Mouse (Mus musculus) activated CD4-positive, CD25-positive, alpha-beta regulatory T cell, adult 4 months (primary cell): ENCODE measurements around the gene Gm42742. TPM values are rescaled to one million over a fixed set of nuclear protein-coding genes. Genes with fewer than 3 reads are reported as not detected.

Experiments used
- ATAC-seq: one replicate; pipeline ENCODE4 v1.8.0; 2017
- polyA plus RNA-seq, 2 experiments: library from polyadenylated mRNA; unstranded; fragments of 100-300 nt; shearing (Covaris generic); gene quantifications; one replicate each; pipeline ENCODE4 v1.2.1; 2017

Gm42742 gene
- polyA plus RNA-seq, 2 experiments from 2014 or later, result 26.4 to 31.8 TPM

GRCm38 (mm10) chr7:126996449-126996848 is 24.4 kb downstream of the Gm42742 start:
- no peak for ATAC-seq

DNA sequence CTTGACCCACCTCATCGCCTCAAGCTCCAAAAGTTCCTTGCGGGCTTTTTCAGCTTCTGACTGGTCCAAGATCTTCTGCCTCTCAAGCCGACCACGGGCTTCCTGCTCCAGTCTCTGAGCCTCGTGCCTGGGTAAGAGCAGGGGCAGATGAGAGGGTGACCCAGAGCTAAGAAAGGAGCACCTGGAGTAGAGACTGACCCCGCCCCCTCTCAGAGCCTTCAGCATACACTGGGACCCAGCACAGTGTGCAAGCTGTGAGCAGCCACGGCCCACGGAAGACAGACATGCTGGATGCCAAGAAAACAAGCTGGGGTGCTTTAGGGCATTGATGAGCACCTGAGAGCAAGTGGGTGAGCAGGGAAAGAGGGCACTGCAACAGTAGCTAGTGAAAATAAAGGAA is 32.1 kb downstream of the Gm42742 start:
- ATAC-seq, result no peak

DNA sequence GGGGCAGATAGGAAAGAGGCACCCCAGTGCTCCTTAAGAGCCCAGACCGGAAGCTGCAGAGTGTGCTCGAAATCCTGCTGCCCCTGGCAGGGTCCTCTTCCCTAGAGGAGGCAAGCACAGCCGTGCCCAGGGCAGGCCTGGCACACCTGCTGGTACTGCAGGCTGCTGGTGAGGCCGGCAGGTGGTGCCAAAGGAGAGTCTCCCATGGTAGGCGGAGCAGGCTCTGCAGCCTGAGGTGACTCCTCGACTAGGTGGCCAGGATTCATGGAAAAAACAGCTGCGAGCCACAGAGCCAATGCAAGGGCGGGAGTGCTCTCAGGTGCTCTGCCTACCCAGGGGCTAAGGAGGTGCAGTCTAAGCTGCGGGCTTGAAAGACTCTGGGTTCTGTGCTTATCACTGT is 34.6 kb downstream of the Gm42742 start:
- ATAC-seq, result no peak

GRCm38 (mm10) chr7:126984667-126985444 is 36.0 kb downstream of the Gm42742 start:
- ATAC-seq, result no peak

- ATAC-seq, result no peak
Measured at GRCm38 (mm10) chr7:126983113-126983512, 37.8 kb downstream of the Gm42742 start.

- no peak for ATAC-seq
Measured at GRCm38 (mm10) chr7:126982054-126982453, 38.8 kb downstream of the Gm42742 start.

DNA sequence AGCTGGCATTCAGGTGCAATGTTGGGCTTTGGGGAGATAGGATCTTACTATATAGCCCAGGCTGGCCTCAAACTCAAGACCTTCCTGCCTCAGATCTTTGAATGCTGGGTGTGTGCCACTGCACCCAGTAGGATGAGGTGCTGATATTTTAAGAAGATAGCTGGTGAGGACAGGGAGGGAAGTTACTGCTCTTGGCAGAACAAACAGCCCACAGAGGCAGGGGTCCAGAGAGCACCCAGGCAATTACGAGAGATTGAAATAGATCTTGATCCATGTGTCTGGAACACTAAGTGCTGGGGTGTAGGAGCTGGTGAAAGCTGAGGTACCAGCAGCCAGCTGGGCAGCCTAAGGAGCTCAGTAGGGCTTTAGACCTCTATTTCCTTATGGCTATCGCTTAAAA is 39.3 kb downstream of the Gm42742 start:
- ATAC-seq, result no peak

DNA sequence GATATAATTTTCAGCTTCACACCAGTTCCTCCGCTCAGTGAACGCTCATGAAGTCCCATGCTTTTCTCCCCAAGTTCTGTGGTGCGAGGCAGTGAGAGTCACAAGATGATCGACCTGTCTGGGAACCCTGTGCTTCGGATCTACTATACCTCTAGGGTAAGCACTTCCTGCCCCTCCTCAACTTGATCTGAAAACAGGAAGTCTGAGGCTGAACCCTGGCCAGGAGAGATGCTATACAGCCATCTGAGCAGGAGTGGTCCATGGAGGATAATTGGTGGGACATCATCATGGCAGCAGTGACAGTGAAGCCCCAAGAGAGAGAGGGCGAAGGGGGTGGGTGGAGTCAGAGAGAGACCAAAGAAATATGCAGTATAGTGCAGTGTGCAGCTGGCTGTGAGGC is 42.1 kb downstream of the Gm42742 start:
- peak; percentile 23 for ATAC-seq

GRCm38 (mm10) chr7:126976878-126977459 is 43.9 kb downstream of the Gm42742 start:
- no peak for ATAC-seq

DNA sequence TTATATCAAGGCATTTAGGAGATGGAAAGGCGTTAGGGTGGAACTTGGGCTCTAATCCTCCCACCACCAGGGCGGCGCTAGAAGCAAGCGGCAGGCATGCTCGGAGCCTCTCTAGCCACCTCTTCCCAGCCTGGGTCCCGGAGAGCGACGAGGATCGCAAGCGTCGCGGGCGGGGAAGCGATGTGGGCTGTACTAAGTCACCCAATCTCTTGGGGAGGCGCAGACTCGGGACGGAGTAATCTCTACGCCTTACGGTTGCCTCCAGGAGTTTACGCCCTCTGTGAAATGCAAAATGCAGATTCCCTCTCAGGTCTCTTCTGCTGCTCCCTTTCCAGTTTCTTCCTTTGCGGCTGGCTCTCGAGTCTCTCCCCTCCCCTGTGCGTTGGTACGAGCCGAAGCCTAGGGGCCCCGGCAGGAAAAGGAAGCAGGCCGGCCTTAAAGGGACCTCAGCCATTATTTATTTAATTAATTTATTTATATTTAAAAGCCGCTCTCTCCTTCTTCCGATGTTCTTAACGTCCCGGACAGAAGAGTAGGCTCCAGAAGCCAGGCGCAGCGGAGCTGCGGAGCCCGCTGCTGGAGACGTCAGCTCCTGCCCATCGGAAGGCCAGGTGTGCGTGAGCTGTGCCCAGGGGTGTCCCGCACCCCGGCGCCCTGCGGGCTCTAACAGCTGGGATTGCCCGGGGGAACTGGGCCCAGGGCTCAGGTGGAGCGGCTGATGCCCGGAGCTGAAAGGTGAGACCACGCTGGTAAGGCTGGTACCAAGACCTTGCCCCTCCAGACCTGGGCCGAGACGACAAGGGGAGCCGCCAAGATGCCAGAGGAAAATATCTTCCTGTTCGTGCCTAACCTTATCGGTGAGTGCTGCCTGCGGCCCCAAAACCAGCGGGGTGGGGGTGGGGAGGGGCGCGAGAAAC is 44.7 kb downstream of the Gm42742 start, which contains the start of gene Cdiptos:
Cdiptos (minus strand) TSS at position 149 of the 917 bp plus-strand sequence.
- ATAC-seq, result peak; percentile 98

GRCm38 (mm10) chr7:126975893-126975949 is 45.2 kb downstream of the Gm42742 start, which contains the start of gene Cdipt:
Gene Cdipt, plus strand, starts transcription at chr7:126975914.
- no peak for ATAC-seq

GRCm38 (mm10) chr7:126975493-126975892 is 45.4 kb downstream of the Gm42742 start:
- ATAC-seq, result no peak

DNA sequence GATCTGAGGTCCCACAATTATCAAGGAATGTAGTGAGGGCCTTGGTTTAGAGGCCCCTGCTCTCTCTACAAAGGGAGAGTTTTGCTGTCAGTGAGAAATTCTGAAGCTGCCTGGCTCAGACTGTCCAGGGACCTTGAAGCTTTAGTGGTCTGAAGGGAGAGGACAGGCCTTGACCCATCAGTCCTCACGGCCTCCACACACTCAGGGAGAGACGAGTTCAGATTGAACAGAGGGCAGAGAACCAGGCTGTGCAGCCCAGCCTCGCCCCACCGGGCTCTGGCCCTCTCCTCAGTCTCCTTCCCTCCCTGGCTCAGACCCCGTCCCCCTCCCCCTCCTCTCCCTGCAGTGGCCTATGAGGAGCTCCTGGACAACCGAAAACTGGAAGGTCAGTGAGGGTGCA is 53.5 kb downstream of the Gm42742 start:
- no peak for ATAC-seq

DNA sequence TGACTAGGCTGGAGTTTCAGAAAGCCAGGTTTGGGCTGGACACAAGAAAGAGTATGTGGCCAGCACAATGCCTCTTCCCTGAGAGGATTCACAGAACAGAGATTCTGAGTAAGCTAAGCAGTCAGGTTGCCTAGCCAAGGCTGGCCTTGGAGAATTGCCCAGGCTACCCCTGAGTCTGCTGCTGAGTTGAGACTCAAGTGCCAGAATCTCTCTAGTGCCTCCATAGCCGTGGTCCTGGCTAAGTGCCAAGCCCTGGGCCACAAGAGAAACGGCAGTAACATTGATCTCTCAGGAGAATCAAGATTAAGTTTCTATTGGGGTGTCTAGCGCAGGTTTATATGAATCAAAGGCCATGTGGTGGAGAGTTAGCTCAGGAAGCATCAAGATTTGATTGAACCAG is 55.3 kb downstream of the Gm42742 start:
- no peak for ATAC-seq

Other genes with a start within 250 kb of the Gm42742 start
- gene Ypel3, start 244.1 kb downstream of the Gm42742 start, polyA plus RNA-seq, result 100 to 1,000 TPM; 101 to 105 TPM
- 1 to 10 TPM; 2.7 to 2.8 TPM for gene Tbx6, start 239.6 kb downstream of the Gm42742 start, polyA plus RNA-seq
- gene Ppp4c, start 228.6 kb downstream of the Gm42742 start, polyA plus RNA-seq, result 100 to 1,000 TPM; 133 to 149 TPM
- gene Fam57b, start 223.4 kb downstream of the Gm42742 start, polyA plus RNA-seq, result not detected
- gene 4930451I11Rik, start 189.5 kb downstream of the Gm42742 start, polyA plus RNA-seq, result not detected
- not detected for gene Doc2a, start 173.7 kb downstream of the Gm42742 start, polyA plus RNA-seq
- 10 to 100 TPM; 10.5 to 18.4 TPM for gene Hirip3, start 159.1 kb downstream of the Gm42742 start, polyA plus RNA-seq
- 10 to 100 TPM; 54.8 to 82.2 TPM for gene Ino80e, start 158.7 kb downstream of the Gm42742 start, polyA plus RNA-seq
- gene Taok2, start 136.4 kb downstream of the Gm42742 start, polyA plus RNA-seq, result 10 to 100 TPM; 16.8 to 19.5 TPM
- 10 to 100 TPM; 43.7 to 56.1 TPM for gene Tmem219, start 98.2 kb downstream of the Gm42742 start, polyA plus RNA-seq
- gene Kctd13, start 92.2 kb downstream of the Gm42742 start, polyA plus RNA-seq, result 1 to 10 TPM; 7.7 to 8.4 TPM
- under 1 TPM in 1 of 2 experiments, not detected in 1; 0.46 TPM for gene Asphd1, start 71.5 kb downstream of the Gm42742 start, polyA plus RNA-seq
- gene Sez6l2, start 70.5 kb downstream of the Gm42742 start, polyA plus RNA-seq, result under 1 TPM; 0.17 to 0.58 TPM
- 100 to 1,000 TPM; 119 to 136 TPM for gene Cdipt, start 45.2 kb downstream of the Gm42742 start, polyA plus RNA-seq
- gene Cdiptos, start 45.0 kb downstream of the Gm42742 start, polyA plus RNA-seq, result 1 to 10 TPM in 1 of 2 experiments, under 1 TPM in 1; 0.37 to 1.5 TPM
- gene Mvp, start 6.5 kb downstream of the Gm42742 start, polyA plus RNA-seq, result 10 to 100 TPM; 12.5 to 18.3 TPM
- gene Pagr1b, start 4.6 kb downstream of the Gm42742 start, polyA plus RNA-seq, result not detected
- 10 to 100 TPM; 39.6 to 56.7 TPM for gene Pagr1a, start 3.7 kb downstream of the Gm42742 start, polyA plus RNA-seq
- gene Prrt2, start 114 bp upstream of the Gm42742 start, polyA plus RNA-seq, result 1 to 10 TPM in 1 of 2 experiments, not detected in 1; 2.1 TPM
- 10 to 100 TPM; 19.0 to 19.1 TPM for gene Maz, start 5.9 kb upstream of the Gm42742 start, polyA plus RNA-seq
- gene Kif22, start 21.4 kb upstream of the Gm42742 start, polyA plus RNA-seq, result 10 to 100 TPM; 38.7 to 48.2 TPM
- not detected for gene Zg16, start 66.2 kb upstream of the Gm42742 start, polyA plus RNA-seq
- 100 to 1,000 TPM; 258 to 336 TPM for gene AI467606, start 70.3 kb upstream of the Gm42742 start, polyA plus RNA-seq
- 10 to 100 TPM in 1 of 2 experiments, 1 to 10 TPM in 1; 9.2 to 11.7 TPM for gene Qprt, start 101.1 kb upstream of the Gm42742 start, polyA plus RNA-seq
- 100 to 1,000 TPM; 157 to 159 TPM for gene Spn, start 116.7 kb upstream of the Gm42742 start, polyA plus RNA-seq
- 10 to 100 TPM; 38.9 to 50.5 TPM for gene Cd2bp2, start 175.0 kb upstream of the Gm42742 start, polyA plus RNA-seq
- 10 to 100 TPM; 13.6 to 18.9 TPM for gene Tbc1d10b, start 187.4 kb upstream of the Gm42742 start, polyA plus RNA-seq
- gene Mylpf, start 187.8 kb upstream of the Gm42742 start, polyA plus RNA-seq, result 10 to 100 TPM; 26.7 to 30.7 TPM
- 1 to 10 TPM; 4.1 to 8.0 TPM for gene Zfp553, start 212.0 kb upstream of the Gm42742 start, polyA plus RNA-seq
- gene Sept1, start 212.0 kb upstream of the Gm42742 start, polyA plus RNA-seq, result 100 to 1,000 TPM; 811 to 836 TPM
- gene Zfp771, start 223.2 kb upstream of the Gm42742 start, polyA plus RNA-seq, result 1 to 10 TPM in 1 of 2 experiments, under 1 TPM in 1; 0.29 to 1.1 TPM
- 10 to 100 TPM; 48.1 to 69.5 TPM for gene Dctpp1, start 239.6 kb upstream of the Gm42742 start, polyA plus RNA-seq